Mouse (Mus musculus): Measurements from ENCODE around the gene Sugt1. TPM values are rescaled to one million over a fixed set of nuclear protein-coding genes. Genes with fewer than 3 reads are reported as not detected.

Sugt1 gene
- polyA plus RNA-seq, 1 experiment from 2014 or later: 121 TPM

DNA sequence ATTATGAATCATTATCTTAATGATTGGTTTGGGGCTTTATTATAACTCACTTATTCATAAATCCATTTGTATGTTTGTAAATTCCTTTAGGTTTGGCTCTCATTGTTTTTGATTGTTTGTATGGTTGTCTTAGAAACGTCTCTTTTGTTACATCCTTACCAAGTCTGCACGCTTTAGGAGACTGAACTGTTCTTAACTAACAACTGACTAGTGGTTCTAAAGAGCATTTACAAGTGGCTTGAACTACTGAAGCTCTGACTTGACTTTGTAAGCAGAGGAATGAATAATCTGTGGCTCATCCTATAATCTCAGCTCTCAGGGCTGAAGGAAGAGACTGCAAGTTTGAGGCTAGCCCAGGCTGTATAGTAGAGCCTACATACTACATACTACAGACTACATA, 4.1 kb downstream of the Sugt1 start:
- DNase-seq (ENCODE audit: low spot score) (no peak), ATAC-seq (replicated peaks; ENCODE audit: low FRiP score, low TSS enrichment, low read depth) (no peak)
- H3K27ac ChIP-seq (ENCODE audit: low read depth): no peak overlapping the region
- no peak overlapping the region for H3K9ac ChIP-seq (ENCODE audit: low read length)
- H3K4me3 ChIP-seq (ENCODE audit: low read depth, low read length): no peak overlapping the region
- H3K36me3 ChIP-seq (ENCODE audit: control insufficient read depth, insufficient read depth, low read length): peaks cover 20% of the 10 kb centered on the region
- no peaks in the 10 kb centered on the region for H3K9me3 ChIP-seq (ENCODE audit: control insufficient read depth, low read length)
- no peaks in the 10 kb centered on the region for H3K27me3 ChIP-seq (replicated peaks; ENCODE audit: control insufficient read depth, insufficient read depth, low read length)
- H3K4me1 ChIP-seq (replicated peaks; ENCODE audit: control insufficient read depth, insufficient read depth, low read length): peaks cover 14% of the 10 kb centered on the region
- no peak overlapping the region for H3K4me2 ChIP-seq (ENCODE audit: low read length)
- WGBS: 91% methylated on average over 2 of the region's 2 CpGs

DNA sequence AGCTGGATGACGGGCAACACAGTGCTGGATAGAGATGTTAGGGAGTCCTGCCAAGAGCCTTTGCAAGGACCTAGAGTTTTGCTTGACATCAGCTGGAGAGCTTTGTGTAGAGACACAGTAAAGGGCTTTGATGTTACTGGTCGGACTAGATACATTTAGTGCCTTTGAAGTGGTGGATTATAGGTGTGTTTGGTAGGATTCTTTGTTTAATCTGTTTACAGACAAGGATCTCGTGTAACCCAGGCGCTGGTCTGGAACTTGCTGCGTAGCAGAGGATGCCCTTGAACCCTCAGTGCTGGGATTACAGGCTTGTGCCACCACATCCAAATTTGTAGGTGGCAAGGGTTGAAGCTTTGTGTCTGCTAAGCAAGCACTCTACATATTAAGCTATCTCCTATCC, 6.6 kb downstream of the Sugt1 start:
- Histone ChIP-seq H3K9me3 (ENCODE audit: control insufficient read depth, low read length) (no peaks in the 10 kb centered on the region), H3K4me2 (ENCODE audit: low read length) (no peak overlapping the region), H3K27me3 (replicated peaks; ENCODE audit: control insufficient read depth, insufficient read depth, low read length) (no peaks in the 10 kb centered on the region), H3K27ac (ENCODE audit: low read depth) (no peak overlapping the region), H3K4me3 (ENCODE audit: low read depth, low read length) (no peak overlapping the region), H3K9ac (ENCODE audit: low read length) (no peak overlapping the region), H3K4me1 (replicated peaks; ENCODE audit: control insufficient read depth, insufficient read depth, low read length) (peaks cover 3% of the 10 kb centered on the region; the same call in 1 of the 2 replicates), H3K36me3 (ENCODE audit: control insufficient read depth, insufficient read depth, low read length) (peaks cover 41% of the 10 kb centered on the region)
- no peak for DNase-seq (ENCODE audit: low spot score)
- WGBS: 93% methylated on average over 5 of the region's 5 CpGs
- no peak for ATAC-seq (replicated peaks; ENCODE audit: low FRiP score, low TSS enrichment, low read depth)

DNA sequence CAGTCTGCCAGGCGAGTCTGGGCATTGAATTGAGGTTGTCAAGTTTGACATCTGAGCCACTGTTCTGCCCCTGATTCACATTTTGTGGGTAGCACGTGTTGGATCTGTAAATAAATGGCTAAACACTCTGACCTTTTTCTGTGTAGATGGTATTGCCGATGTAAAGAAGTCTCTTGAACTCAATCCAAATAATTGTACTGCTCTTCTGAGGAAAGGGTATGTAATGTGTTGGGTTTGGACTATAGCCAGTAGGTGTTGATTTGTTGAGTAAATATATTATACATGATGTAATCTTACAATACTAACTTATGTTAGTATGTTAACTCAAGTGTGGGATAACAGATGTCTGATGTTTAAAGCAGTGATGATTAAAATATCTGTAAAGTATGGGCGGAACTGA, 9.1 kb downstream of the Sugt1 start:
- H3K4me1 ChIP-seq (replicated peaks; ENCODE audit: control insufficient read depth, insufficient read depth, low read length): no peaks in the 10 kb centered on the region
- H3K36me3 ChIP-seq (ENCODE audit: control insufficient read depth, insufficient read depth, low read length): peaks cover 67% of the 10 kb centered on the region
- WGBS: 78% methylated on average over 4 of the region's 4 CpGs
- H3K9ac ChIP-seq (ENCODE audit: low read length): no peak overlapping the region
- no peak overlapping the region for H3K4me3 ChIP-seq (ENCODE audit: low read depth, low read length)
- ATAC-seq (replicated peaks; ENCODE audit: low FRiP score, low TSS enrichment, low read depth) (no peak), DNase-seq (ENCODE audit: low spot score) (no peak)
- H3K27ac ChIP-seq (ENCODE audit: low read depth): no peak overlapping the region
- no peak overlapping the region for H3K4me2 ChIP-seq (ENCODE audit: low read length)
- no peaks in the 10 kb centered on the region for H3K9me3 ChIP-seq (ENCODE audit: control insufficient read depth, low read length)
- no peaks in the 10 kb centered on the region for H3K27me3 ChIP-seq (replicated peaks; ENCODE audit: control insufficient read depth, insufficient read depth, low read length)

DNA sequence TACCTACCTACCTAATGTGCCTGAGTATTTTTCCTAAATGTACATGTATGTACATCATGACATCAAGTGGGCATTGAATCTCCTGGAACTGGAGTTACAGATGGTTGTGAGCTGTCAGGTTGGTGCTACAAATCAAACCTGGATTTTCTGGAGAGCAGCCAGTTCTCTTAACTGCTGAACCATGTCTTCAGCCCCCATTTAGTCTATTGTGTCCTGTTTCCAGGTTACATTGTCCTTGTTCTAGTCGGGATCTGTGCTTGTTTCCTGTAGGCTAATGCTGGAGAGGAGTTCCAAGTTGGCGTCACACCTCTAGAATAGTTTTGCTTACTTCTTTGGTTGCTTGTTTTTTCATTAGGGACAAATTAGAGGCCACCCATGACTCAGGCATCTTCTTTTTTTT, 18.4 kb downstream of the Sugt1 start:
- ATAC-seq (replicated peaks; ENCODE audit: low FRiP score, low TSS enrichment, low read depth): no peak
- WGBS: 87% methylated on average over 2 of the region's 2 CpGs
- no peak for DNase-seq (ENCODE audit: low spot score)
- Histone ChIP-seq H3K27ac (ENCODE audit: low read depth) (no peak overlapping the region), H3K4me2 (ENCODE audit: low read length) (no peak overlapping the region), H3K9ac (ENCODE audit: low read length) (no peak overlapping the region), H3K4me1 (replicated peaks; ENCODE audit: control insufficient read depth, insufficient read depth, low read length) (no peaks in the 10 kb centered on the region), H3K4me3 (ENCODE audit: low read depth, low read length) (no peak overlapping the region), H3K27me3 (replicated peaks; ENCODE audit: control insufficient read depth, insufficient read depth, low read length) (no peaks in the 10 kb centered on the region), H3K36me3 (ENCODE audit: control insufficient read depth, insufficient read depth, low read length) (peaks cover 92% of the 10 kb centered on the region), H3K9me3 (ENCODE audit: control insufficient read depth, low read length) (no peaks in the 10 kb centered on the region)

DNA sequence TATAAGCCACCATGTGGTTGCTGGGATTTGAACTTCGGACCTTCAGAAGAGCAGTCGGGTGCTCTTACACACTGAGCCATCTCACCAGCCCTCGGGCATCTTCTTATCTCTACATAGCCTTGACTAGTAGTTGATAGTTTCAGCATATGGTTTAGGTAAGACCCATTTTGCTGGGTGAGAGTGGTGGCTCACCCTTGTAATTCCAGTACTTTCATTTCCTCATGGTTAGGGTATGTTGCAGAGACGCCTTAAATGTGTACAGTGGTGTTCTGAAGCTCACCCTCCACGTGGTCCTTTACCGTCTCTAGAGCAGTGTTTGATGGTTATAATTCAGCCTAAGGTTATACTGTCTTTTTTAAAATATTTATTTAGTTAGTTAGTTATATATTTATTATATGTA, 18.9 kb downstream of the Sugt1 start:
- Histone ChIP-seq H3K27ac (ENCODE audit: low read depth) (no peak overlapping the region), H3K36me3 (ENCODE audit: control insufficient read depth, insufficient read depth, low read length) (peaks cover 92% of the 10 kb centered on the region), H3K4me2 (ENCODE audit: low read length) (no peak overlapping the region), H3K27me3 (replicated peaks; ENCODE audit: control insufficient read depth, insufficient read depth, low read length) (no peaks in the 10 kb centered on the region), H3K9me3 (ENCODE audit: control insufficient read depth, low read length) (no peaks in the 10 kb centered on the region), H3K9ac (ENCODE audit: low read length) (no peak overlapping the region), H3K4me3 (ENCODE audit: low read depth, low read length) (no peak overlapping the region), H3K4me1 (replicated peaks; ENCODE audit: control insufficient read depth, insufficient read depth, low read length) (no peaks in the 10 kb centered on the region)
- no peak for DNase-seq (ENCODE audit: low spot score)
- WGBS: 89% methylated on average over 6 of the region's 6 CpGs
- ATAC-seq (replicated peaks; ENCODE audit: low FRiP score, low TSS enrichment, low read depth): no peak

DNA sequence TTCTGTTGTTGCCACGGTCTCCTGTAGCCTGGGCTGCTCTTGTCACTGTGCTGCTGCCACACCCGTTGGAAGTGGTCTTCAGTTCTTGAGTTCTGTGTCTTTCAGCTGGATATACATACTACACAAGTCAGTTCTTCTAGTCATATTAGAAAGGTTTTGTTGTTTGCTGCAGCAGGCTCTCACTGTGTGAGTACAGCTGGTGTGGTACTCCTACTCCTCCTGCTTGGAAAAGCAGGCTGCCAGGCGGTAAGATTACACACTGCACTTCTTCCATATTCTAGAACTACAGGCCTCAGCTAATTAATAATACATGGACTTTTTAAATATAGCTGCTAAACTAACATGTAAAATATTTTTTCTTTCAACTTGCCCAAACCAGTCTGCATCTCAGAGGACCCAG, 19.4 kb downstream of the Sugt1 start:
- 90% methylated on average over 3 of the region's 3 CpGs for WGBS
- Histone ChIP-seq H3K4me3 (ENCODE audit: low read depth, low read length) (no peak overlapping the region), H3K36me3 (ENCODE audit: control insufficient read depth, insufficient read depth, low read length) (peaks cover 92% of the 10 kb centered on the region), H3K9me3 (ENCODE audit: control insufficient read depth, low read length) (no peaks in the 10 kb centered on the region), H3K27me3 (replicated peaks; ENCODE audit: control insufficient read depth, insufficient read depth, low read length) (no peaks in the 10 kb centered on the region), H3K27ac (ENCODE audit: low read depth) (no peak overlapping the region), H3K4me2 (ENCODE audit: low read length) (no peak overlapping the region), H3K4me1 (replicated peaks; ENCODE audit: control insufficient read depth, insufficient read depth, low read length) (no peaks in the 10 kb centered on the region), H3K9ac (ENCODE audit: low read length) (no peak overlapping the region)
- DNase-seq (ENCODE audit: low spot score) (no peak), ATAC-seq (replicated peaks; ENCODE audit: low FRiP score, low TSS enrichment, low read depth) (no peak)

DNA sequence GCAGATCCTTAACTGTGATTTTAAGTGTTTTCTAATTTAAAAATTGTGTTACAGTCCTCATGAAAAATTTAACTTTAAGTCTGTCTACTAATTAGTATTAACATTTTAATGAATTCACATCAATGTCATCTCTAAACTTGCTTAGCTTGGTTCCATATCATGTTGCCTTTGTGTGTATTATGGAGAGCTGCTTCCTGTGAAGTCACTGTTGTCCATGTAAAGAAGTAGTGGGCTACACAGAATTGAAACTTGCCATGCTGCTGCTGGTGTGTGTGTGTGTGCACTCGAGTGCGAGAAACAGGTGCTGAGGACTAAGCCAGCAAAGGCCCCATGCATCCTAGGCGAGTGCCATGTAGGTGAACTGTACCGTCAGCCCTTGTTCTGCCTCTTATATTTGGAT, 19.9 kb downstream of the Sugt1 start:
- no peak overlapping the region for H3K9ac ChIP-seq (ENCODE audit: low read length)
- H3K27me3 ChIP-seq (replicated peaks; ENCODE audit: control insufficient read depth, insufficient read depth, low read length): no peaks in the 10 kb centered on the region
- H3K9me3 ChIP-seq (ENCODE audit: control insufficient read depth, low read length): no peaks in the 10 kb centered on the region
- no peaks in the 10 kb centered on the region for H3K4me1 ChIP-seq (replicated peaks; ENCODE audit: control insufficient read depth, insufficient read depth, low read length)
- DNase-seq (ENCODE audit: low spot score) (no peak), ATAC-seq (replicated peaks; ENCODE audit: low FRiP score, low TSS enrichment, low read depth) (no peak)
- peaks cover 93% of the 10 kb centered on the region for H3K36me3 ChIP-seq (ENCODE audit: control insufficient read depth, insufficient read depth, low read length)
- H3K4me2 ChIP-seq (ENCODE audit: low read length): no peak overlapping the region
- H3K27ac ChIP-seq (ENCODE audit: low read depth): no peak overlapping the region
- H3K4me3 ChIP-seq (ENCODE audit: low read depth, low read length): no peak overlapping the region
- 94% methylated on average over 4 of the region's 4 CpGs for WGBS

GRCm38 (mm10) chr14:79608286-79608685, 20.8 kb downstream of the Sugt1 start:
- no peak overlapping the region for H3K4me2 ChIP-seq (ENCODE audit: low read length)
- no peak for DNase-seq (ENCODE audit: low spot score)

DNA sequence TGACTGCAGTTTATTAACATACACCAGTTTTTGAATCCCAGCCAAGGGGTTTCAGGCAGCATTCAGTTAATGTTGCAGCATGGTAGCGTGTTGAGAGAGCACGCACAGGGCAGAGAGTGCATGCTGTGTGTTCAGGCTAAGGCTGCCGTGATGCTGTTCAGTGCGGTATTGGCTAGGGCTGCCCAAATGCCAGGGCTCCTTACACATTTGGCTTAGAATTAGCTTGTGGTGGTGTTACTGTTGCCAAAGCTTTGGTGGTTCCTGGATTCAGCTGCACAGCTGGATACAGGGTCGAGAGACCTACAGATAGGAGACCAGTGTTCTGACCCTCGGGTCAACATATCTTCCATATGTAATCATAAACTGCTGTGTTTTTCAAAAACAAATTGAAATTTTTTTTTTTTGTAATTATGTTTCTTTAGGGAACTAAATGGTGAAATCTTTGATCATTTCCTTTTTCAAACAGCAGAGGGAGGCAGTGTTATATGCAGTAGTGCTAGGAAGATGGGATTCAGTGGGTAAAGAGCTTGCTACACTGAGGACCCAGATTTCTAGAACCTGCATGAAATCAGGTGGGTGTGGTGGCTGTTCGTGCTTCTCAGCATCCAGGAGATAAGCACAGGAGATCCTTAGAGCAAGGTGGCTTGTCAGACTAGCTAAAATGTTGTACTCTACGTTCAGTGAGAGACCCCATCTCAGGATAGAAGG, 29.8 kb downstream of the Sugt1 start:
- WGBS: 90% methylated on average over 8 of the region's 8 CpGs
- no peak for ATAC-seq (replicated peaks; ENCODE audit: low FRiP score, low TSS enrichment, low read depth)
- DNase-seq (ENCODE audit: low spot score): no peak

More at GRCm38 (mm10) chr14:79608286-79608685, 20.8 kb downstream of the Sugt1 start:
- Histone ChIP-seq H3K4me3 (ENCODE audit: low read depth, low read length) (no peak overlapping the region), H3K4me1 (replicated peaks; ENCODE audit: control insufficient read depth, insufficient read depth, low read length) (no peaks in the 10 kb centered on the region), H3K27me3 (replicated peaks; ENCODE audit: control insufficient read depth, insufficient read depth, low read length) (no peaks in the 10 kb centered on the region), H3K9me3 (ENCODE audit: control insufficient read depth, low read length) (no peaks in the 10 kb centered on the region), H3K27ac (ENCODE audit: low read depth) (no peak overlapping the region), H3K36me3 (ENCODE audit: control insufficient read depth, insufficient read depth, low read length) (peaks cover 93% of the 10 kb centered on the region), H3K9ac (ENCODE audit: low read length) (no peak overlapping the region)
- ATAC-seq (replicated peaks; ENCODE audit: low FRiP score, low TSS enrichment, low read depth): no peak
- WGBS: 94% methylated on average over 6 of the region's 6 CpGs

More for the DNA sequence above, 29.8 kb downstream of the Sugt1 start:
- H3K4me1 ChIP-seq (replicated peaks; ENCODE audit: control insufficient read depth, insufficient read depth, low read length): no peaks in the 10 kb centered on the region
- H3K4me3 ChIP-seq (ENCODE audit: low read depth, low read length): no peak overlapping the region
- peaks cover 65% of the 10 kb centered on the region for H3K36me3 ChIP-seq (ENCODE audit: control insufficient read depth, insufficient read depth, low read length)
- H3K4me2 ChIP-seq (ENCODE audit: low read length): no peak overlapping the region
- H3K9me3 ChIP-seq (ENCODE audit: control insufficient read depth, low read length): no peaks in the 10 kb centered on the region
- H3K27me3 ChIP-seq (replicated peaks; ENCODE audit: control insufficient read depth, insufficient read depth, low read length): no peaks in the 10 kb centered on the region
- no peak overlapping the region for H3K27ac ChIP-seq (ENCODE audit: low read depth)
- H3K9ac ChIP-seq (ENCODE audit: low read length): no peak overlapping the region
